Mouse (Mus musculus) left cerebral cortex, adult 2 months (tissue): ENCODE results near the gene Erg28. TPM values are rescaled to one million over a fixed set of nuclear protein-coding genes. Genes with fewer than 3 reads are reported as not detected.

Experiments used
- DNase-seq, 2 experiments: peaks; one replicate each; pipeline ENCODE4 v3.0.0; 2021 to 2022; ENCODE audit warnings: low spot score in 2 of 2, mixed read lengths in 1 of 2; ENCODE audit errors: extremely low spot score in 1 of 2
- H3K27ac ChIP-seq: fragments of 200-600 bp; 2 replicates; pipeline ENCODE4 v1.8.1; 2022
- H3K4me3 ChIP-seq: fragments of 200-600 bp; 2 replicates; pipeline ENCODE4 v1.8.1; 2022
- CTCF ChIP-seq: fragments of 200-600 bp; IDR thresholded peaks from 2 replicates; pipeline ENCODE4 v1.8.1; 2022; ENCODE audit warnings: antibody characterized with exemption, mild to moderate bottlenecking, moderate library complexity
- intact Hi-C: fragments of 180-260 bp; cut with DNase I; formaldehyde crosslinking; loops from one replicate; pipeline ENCODE4 v1.15.1; 2025
- total RNA-seq, 2 experiments: library from RNA; stranded (reverse); gene quantifications; 2 replicates each; pipeline ENCODE4 v1.2.3; 2021

The Erg28 gene
- total RNA-seq, 2 experiments from 2014 or later = 48.9 to 51.8 TPM

- H3K27ac ChIP-seq = no peak overlapping the region
- no peak for TF ChIP-seq CTCF
- intact Hi-C loops = no loop called here
- no peak overlapping the region for H3K4me3 ChIP-seq
- no peak for DNase-seq
Observed at GRCm38 (mm10) chr12:85767750-85768149, 56.6 kb downstream of the Erg28 start.

- intact Hi-C loops = no loop called here
- H3K27ac ChIP-seq = no peak overlapping the region
- no peak overlapping the region for H3K4me3 ChIP-seq
- DNase-seq = no peak
- TF ChIP-seq CTCF = no peak
Observed at GRCm38 (mm10) chr12:85766287-85766686, 58.1 kb downstream of the Erg28 start.

Other genes starting within 250 kb of the Erg28 start
- 10 to 100 TPM; 81.5 to 95.1 TPM for gene Jdp2, start 225.5 kb downstream of the Erg28 start, total RNA-seq
- gene Batf, start 137.9 kb downstream of the Erg28 start, total RNA-seq = under 1 TPM; 0.36 to 0.49 TPM
- gene Flvcr2, start 78.0 kb downstream of the Erg28 start, total RNA-seq = 1 to 10 TPM; 2.2 to 2.7 TPM
- 10 to 100 TPM; 45.4 to 47.7 TPM for gene Ttll5, start 109 bp upstream of the Erg28 start, total RNA-seq